Mouse (Mus musculus): ENCODE results near the gene Gm28038.

Gene Gm28038

GRCm38 (mm10) chr2:30256616-30257350, 24.1 kb upstream of the Gm28038 start:
- in situ Hi-C loops (cut with MboI, MseI), result no loop called here

- in situ Hi-C loops (cut with MboI, MseI), result no loop called here
Observed at GRCm38 (mm10) chr2:30257699-30258460, 23.0 kb upstream of the Gm28038 start.

GRCm38 (mm10) chr2:30258600-30258999, 22.2 kb upstream of the Gm28038 start:
- in situ Hi-C loops (cut with MboI, MseI), result no loop called here

GRCm38 (mm10) chr2:30259131-30260064, 21.4 kb upstream of the Gm28038 start:
- in situ Hi-C loops (cut with MboI, MseI), result no loop called here

- in situ Hi-C loops (cut with MboI, MseI), result no loop called here
Observed at GRCm38 (mm10) chr2:30261064-30261736, 19.6 kb upstream of the Gm28038 start.

GRCm38 (mm10) chr2:30261921-30262839, 18.7 kb upstream of the Gm28038 start:
- in situ Hi-C loops (cut with MboI, MseI), result no loop called here

GRCm38 (mm10) chr2:30262840-30263441, 17.9 kb upstream of the Gm28038 start:
- in situ Hi-C loops (cut with MboI, MseI), result no loop called here

- in situ Hi-C loops (cut with MboI, MseI), result no loop called here
Observed at GRCm38 (mm10) chr2:30263811-30264210, 17.0 kb upstream of the Gm28038 start.

- in situ Hi-C loops (cut with MboI, MseI), result no loop called here
Observed at GRCm38 (mm10) chr2:30264671-30265519, 15.9 kb upstream of the Gm28038 start.

GRCm38 (mm10) chr2:30265767-30266253, 15.0 kb upstream of the Gm28038 start, which contains the start of gene Phyhd1:
Gene Phyhd1, plus strand, starts transcription at chr2:30266203.
- in situ Hi-C loops (cut with MboI, MseI), result no loop called here

- in situ Hi-C loops (cut with MboI, MseI), result no loop called here
Observed at GRCm38 (mm10) chr2:30266392-30266941, 14.4 kb upstream of the Gm28038 start.

GRCm38 (mm10) chr2:30267466-30267865, 13.4 kb upstream of the Gm28038 start:
- in situ Hi-C loops (cut with MboI, MseI), result no loop called here

- in situ Hi-C loops (cut with MboI, MseI), result no loop called here
Observed at GRCm38 (mm10) chr2:30268371-30268770, 12.5 kb upstream of the Gm28038 start.

GRCm38 (mm10) chr2:30269241-30269990, 11.4 kb upstream of the Gm28038 start:
- in situ Hi-C loops (cut with MboI, MseI), result no loop called here

- in situ Hi-C loops (cut with MboI, MseI), result loop anchor here (10.0 kb wide), 1 partner anchor 95 kb away; the partner anchor contains the start of genes Endog and Spout1
Observed at GRCm38 (mm10) chr2:30270134-30270533, 10.7 kb upstream of the Gm28038 start.

- in situ Hi-C loops (cut with MboI, MseI), result no loop called here
Observed at GRCm38 (mm10) chr2:30281651-30282050, 808 bp downstream of the Gm28038 start.

GRCm38 (mm10) chr2:30283193-30283592, 2.4 kb downstream of the Gm28038 start:
- in situ Hi-C loops (cut with MboI, MseI), result no loop called here
